Mouse (Mus musculus) kidney, postnatal 14 days (tissue): ENCODE results near the gene Rnf187.

Experiments used
- DNase-seq: peaks from one replicate; pipeline ENCODE4 v3.0.0; 2022; ENCODE audit warnings: mixed read lengths

Gene Rnf187

GRCm38 (mm10) chr11:58947306-58947705 lies 8.6 kb upstream of the Rnf187 start:
- DNase-seq = no peak

- no peak for DNase-seq
Measured at GRCm38 (mm10) chr11:58944136-58944535, 5.4 kb upstream of the Rnf187 start.

GRCm38 (mm10) chr11:58939088-58939439 lies 348 bp upstream of the Rnf187 start:
- DNase-seq = no peak

GRCm38 (mm10) chr11:58937909-58938308 lies 807 bp downstream of the Rnf187 start:
- DNase-seq = no peak

- no peak for DNase-seq
Measured at GRCm38 (mm10) chr11:58931576-58931975, 7.1 kb downstream of the Rnf187 start.

- no peak for DNase-seq
Measured at GRCm38 (mm10) chr11:58930254-58930653, 8.5 kb downstream of the Rnf187 start.

GRCm38 (mm10) chr11:58929641-58930040 lies 9.1 kb downstream of the Rnf187 start:
- peak; percentile 49 for DNase-seq

GRCm38 (mm10) chr11:58929055-58929454 lies 9.7 kb downstream of the Rnf187 start:
- DNase-seq = no peak

GRCm38 (mm10) chr11:58927790-58928651 lies 10.7 kb downstream of the Rnf187 start:
- DNase-seq = peak; percentile 58

GRCm38 (mm10) chr11:58927053-58927452 lies 11.7 kb downstream of the Rnf187 start:
- DNase-seq = no peak

GRCm38 (mm10) chr11:58926651-58927050 lies 12.1 kb downstream of the Rnf187 start:
- peak; percentile 40 for DNase-seq

GRCm38 (mm10) chr11:58922420-58922819 lies 16.3 kb downstream of the Rnf187 start:
- no peak for DNase-seq

GRCm38 (mm10) chr11:58918759-58919158 lies 20.0 kb downstream of the Rnf187 start:
- DNase-seq = no peak

- no peak for DNase-seq
Measured at GRCm38 (mm10) chr11:58917745-58918366, 20.9 kb downstream of the Rnf187 start, which contains the start of gene Btnl10. Btnl10 (plus strand) TSS chr11:58917908.

- DNase-seq = peak; percentile 41
Measured at GRCm38 (mm10) chr11:58916879-58917744, 21.6 kb downstream of the Rnf187 start.

- DNase-seq = peak; percentile 37
Measured at GRCm38 (mm10) chr11:58914461-58915028, 24.2 kb downstream of the Rnf187 start.

GRCm38 (mm10) chr11:58913776-58914175 lies 24.9 kb downstream of the Rnf187 start:
- no peak for DNase-seq

- DNase-seq = peak; percentile 17
Measured at GRCm38 (mm10) chr11:58904838-58905237, 33.9 kb downstream of the Rnf187 start.

- no peak for DNase-seq
Measured at GRCm38 (mm10) chr11:58904410-58904718, 34.4 kb downstream of the Rnf187 start.

- DNase-seq = peak; percentile 96
Measured at GRCm38 (mm10) chr11:58903511-58904409, 35.0 kb downstream of the Rnf187 start, which contains the start of gene Zfp39. Zfp39 (minus strand) TSS chr11:58904225.

- no peak for DNase-seq
Measured at GRCm38 (mm10) chr11:58901080-58901479, 37.6 kb downstream of the Rnf187 start.

- no peak for DNase-seq
Measured at GRCm38 (mm10) chr11:58897485-58897884, 41.2 kb downstream of the Rnf187 start.
